Mouse (Mus musculus): Measurements from ENCODE around the gene Spta1.

DNA sequence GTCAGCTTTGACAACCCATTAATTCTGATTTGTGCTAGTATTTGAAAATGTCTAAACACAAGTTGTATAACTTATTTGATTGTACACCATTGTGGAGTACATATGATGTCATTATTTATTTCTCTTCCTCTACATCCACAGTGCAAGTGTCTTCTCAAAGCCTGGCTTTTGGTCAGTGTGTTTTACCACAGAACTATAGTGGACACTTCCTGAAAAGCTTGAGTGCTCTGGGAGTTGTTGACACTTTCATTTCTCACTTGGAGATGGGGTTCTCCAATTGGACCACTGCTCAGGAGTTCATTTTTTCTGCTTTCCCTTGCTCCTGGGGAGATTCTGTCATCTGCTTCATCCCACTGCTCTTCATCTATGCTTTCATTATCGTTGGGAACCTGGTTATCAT lies 14.1 kb upstream of the Spta1 start:
- TF ChIP-seq POLR2A (IDR thresholded peaks at IDR 0.05; ENCODE audit: insufficient read depth, low read length) (no peak), CTCF (IDR thresholded peaks at IDR 0.05; ENCODE audit: low read depth, low read length) (no peak)
